Mouse (Mus musculus) lung, embryonic 15.5 days (tissue): ENCODE results near the gene Fabp7. TPM values are rescaled to one million over a fixed set of nuclear protein-coding genes. Genes with fewer than 3 reads are reported as not detected.

Experiments
- ATAC-seq: fragments of 200-750 bp; cut with Nextera tagmentation; 2 replicates; pipeline ENCODE4 v1.8.0; 2017; ENCODE audit warnings: moderate number of reproducible peaks, borderline replicate concordance; ENCODE audit not compliant: low FRiP score, low TSS enrichment; ENCODE audit errors: extremely low read depth
- H3K27ac ChIP-seq: fragments of 300-500 bp; sonication (generic); 2 replicates; pipeline ENCODE4 v1.5.1; 2015; ENCODE audit warnings: moderate library complexity, mild to moderate bottlenecking, inconsistent platforms
- H3K27me3 ChIP-seq: fragments of 300-500 bp; sonication (generic); 2 replicates; pipeline ENCODE4 v1.6.1; 2015; ENCODE audit warnings: inconsistent platforms
- H3K36me3 ChIP-seq: fragments of 300-500 bp; sonication (generic); 2 replicates; pipeline ENCODE4 v1.6.1; 2015; ENCODE audit warnings: inconsistent platforms
- H3K4me1 ChIP-seq: fragments of 300-500 bp; sonication (generic); 2 replicates; pipeline ENCODE4 v1.6.1; 2015; ENCODE audit warnings: inconsistent platforms
- H3K4me2 ChIP-seq: fragments of 300-500 bp; sonication (generic); 2 replicates; pipeline ENCODE4 v1.6.1; 2015; ENCODE audit warnings: inconsistent platforms, mild to moderate bottlenecking, moderate library complexity
- H3K4me3 ChIP-seq: fragments of 300-500 bp; sonication (generic); 2 replicates; pipeline ENCODE4 v1.5.1; 2015; ENCODE audit warnings: mild to moderate bottlenecking, inconsistent platforms
- H3K9ac ChIP-seq: fragments of 300-500 bp; sonication (generic); 2 replicates; pipeline ENCODE4 v1.6.1; 2015; ENCODE audit warnings: inconsistent platforms
- H3K9me3 ChIP-seq: fragments of 300-500 bp; sonication (generic); 2 replicates; pipeline ENCODE4 v1.6.1; 2016; ENCODE audit warnings: inconsistent platforms
- WGBS: fragments of 180-500 bp; shearing (Covaris S2); methylation state at CpG from one replicate; pipeline ENCODE4 v1.1.7; 2015; 5-methylcytosine and 5-hydroxymethylcytosine counted together
- polyA plus RNA-seq: library from polyadenylated mRNA; unstranded; fragments of >200 nt; fragmentation: Nextera tagmentation; extraction: Ambion mirVana; gene quantifications from 2 replicates; pipeline ENCODE4 v1.2.1, GENCODE M21; 2015

Gene Fabp7
- polyA plus RNA-seq, 1 experiment from 2014 or later: 13.9 TPM

GRCm38 (mm10) chr10:57763044-57763443 lies 21.6 kb upstream of the Fabp7 start:
- no peaks in the 10 kb centered on the region for H3K36me3 ChIP-seq
- no peaks in the 10 kb centered on the region for H3K9me3 ChIP-seq
- H3K4me2 ChIP-seq: no peak overlapping the region
- H3K27me3 ChIP-seq: no peaks in the 10 kb centered on the region
- no peak overlapping the region for H3K27ac ChIP-seq
- no peak overlapping the region for H3K9ac ChIP-seq
- no peak for ATAC-seq
- H3K4me3 ChIP-seq: no peak overlapping the region
- 10% methylated on average over 1 of the region's 1 CpGs for WGBS
- H3K4me1 ChIP-seq: no peaks in the 10 kb centered on the region

GRCm38 (mm10) chr10:57783289-57784130 lies 1.2 kb upstream of the Fabp7 start:
- Histone ChIP-seq H3K27me3 (no peaks in the 10 kb centered on the region), H3K9me3 (no peaks in the 10 kb centered on the region), H3K36me3 (no peaks in the 10 kb centered on the region), H3K4me1 (peaks cover 8% of the 10 kb centered on the region; the same call in 1 of the 2 replicates), H3K4me3 (no peak overlapping the region), H3K4me2 (no peak overlapping the region), H3K27ac (no peak overlapping the region), H3K9ac (no peak overlapping the region)
- WGBS: 47% methylated on average over 12 of the region's 13 CpGs
- ATAC-seq: no peak

GRCm38 (mm10) chr10:57784131-57784875 lies 378 bp upstream of the Fabp7 start:
- H3K9me3 ChIP-seq: no peaks in the 10 kb centered on the region
- H3K9ac ChIP-seq: no peak overlapping the region
- H3K4me1 ChIP-seq: peaks cover 8% of the 10 kb centered on the region; the same call in 1 of the 2 replicates
- no peaks in the 10 kb centered on the region for H3K36me3 ChIP-seq
- peak; percentile 72; the same call in 1 of the 2 replicates for ATAC-seq
- H3K27ac ChIP-seq: no peak overlapping the region
- 16% methylated on average over 7 of the region's 7 CpGs for WGBS
- peak overlapping the region; percentile 41 for H3K4me2 ChIP-seq
- no peaks in the 10 kb centered on the region for H3K27me3 ChIP-seq
- H3K4me3 ChIP-seq: no peak overlapping the region

- Histone ChIP-seq H3K27ac (no peak overlapping the region), H3K4me1 (peaks cover 8% of the 10 kb centered on the region; the same call in 1 of the 2 replicates)
- 59% methylated on average over 2 of the region's 2 CpGs for WGBS
These were observed 871 bp downstream of the Fabp7 start for GRCm38 (mm10) chr10:57785552-57785951.

GRCm38 (mm10) chr10:57792957-57793356 lies 8.3 kb downstream of the Fabp7 start:
- H3K4me3 ChIP-seq: no peak overlapping the region
- H3K9ac ChIP-seq: no peak overlapping the region
- no peak overlapping the region for H3K4me2 ChIP-seq
- H3K27me3 ChIP-seq: no peaks in the 10 kb centered on the region
- H3K9me3 ChIP-seq: no peaks in the 10 kb centered on the region
- ATAC-seq: no peak
- peaks cover 10% of the 10 kb centered on the region for H3K4me1 ChIP-seq
- H3K27ac ChIP-seq: no peak overlapping the region
- H3K36me3 ChIP-seq: no peaks in the 10 kb centered on the region
- WGBS: 96% methylated on average over 1 of the region's 1 CpGs

More at GRCm38 (mm10) chr10:57785552-57785951, 871 bp downstream of the Fabp7 start:
- no peak for ATAC-seq
- Histone ChIP-seq H3K4me2 (no peak overlapping the region), H3K36me3 (no peaks in the 10 kb centered on the region), H3K9me3 (no peaks in the 10 kb centered on the region), H3K4me3 (no peak overlapping the region), H3K27me3 (no peaks in the 10 kb centered on the region), H3K9ac (no peak overlapping the region)

- 65% methylated on average over 7 of the region's 7 CpGs for WGBS
- H3K4me3 ChIP-seq: peak within 1 kb of the TSS; percentile 52
- H3K9ac ChIP-seq: peak within 1 kb of the TSS; percentile 54
- ATAC-seq: no peak
- no peaks in the 10 kb centered on the region for H3K27me3 ChIP-seq
- peak within 1 kb of the TSS; percentile 5; the same call in 1 of the 2 replicates for H3K27ac ChIP-seq
- peaks cover 10% of the 10 kb centered on the region for H3K4me1 ChIP-seq
- H3K36me3 ChIP-seq: no peaks in the 10 kb centered on the region
- H3K4me2 ChIP-seq: peak within 1 kb of the TSS; percentile 88
- H3K9me3 ChIP-seq: no peaks in the 10 kb centered on the region
These were observed 9.3 kb downstream of the Fabp7 start, which contains the start of gene Smpdl3a for GRCm38 (mm10) chr10:57794018-57794417. Smpdl3a (plus strand) TSS chr10:57794335.

GRCm38 (mm10) chr10:57794491-57795461 lies 10.1 kb downstream of the Fabp7 start:
- WGBS: 2% methylated on average over 44 of the region's 44 CpGs

GRCm38 (mm10) chr10:57795542-57795941 lies 10.9 kb downstream of the Fabp7 start:
- Histone ChIP-seq H3K4me1 (peaks cover 10% of the 10 kb centered on the region), H3K9ac (peak overlapping the region; percentile 54; the same call in 1 of the 2 replicates), H3K27ac (0 out of 2 replicates have a peak overlapping the region, but pooled peaks have one; percentile 4), H3K4me3 (peak overlapping the region; percentile 52), H3K36me3 (no peaks in the 10 kb centered on the region), H3K27me3 (no peaks in the 10 kb centered on the region), H3K9me3 (no peaks in the 10 kb centered on the region), H3K4me2 (peak overlapping the region; percentile 88)
- ATAC-seq: no peak
- WGBS: 23% methylated on average over 4 of the region's 4 CpGs

More at GRCm38 (mm10) chr10:57794491-57795461, 10.1 kb downstream of the Fabp7 start:
- peak overlapping the region; percentile 54 for H3K9ac ChIP-seq
- no peaks in the 10 kb centered on the region for H3K36me3 ChIP-seq
- H3K4me2 ChIP-seq: peak overlapping the region; percentile 88
- H3K4me3 ChIP-seq: peak overlapping the region; percentile 52
- H3K27me3 ChIP-seq: no peaks in the 10 kb centered on the region
- no peaks in the 10 kb centered on the region for H3K9me3 ChIP-seq
- H3K4me1 ChIP-seq: peaks cover 10% of the 10 kb centered on the region
- H3K27ac ChIP-seq: peak overlapping the region; percentile 5; the same call in 1 of the 2 replicates
- peak; percentile 79 for ATAC-seq

GRCm38 (mm10) chr10:57796057-57796456 lies 11.4 kb downstream of the Fabp7 start:
- Histone ChIP-seq H3K27ac (0 out of 2 replicates have a peak overlapping the region, but pooled peaks have one; percentile 4), H3K4me2 (peak overlapping the region; percentile 88), H3K4me3 (no peak overlapping the region), H3K9me3 (no peaks in the 10 kb centered on the region), H3K9ac (no peak overlapping the region), H3K27me3 (no peaks in the 10 kb centered on the region), H3K4me1 (peaks cover 10% of the 10 kb centered on the region), H3K36me3 (no peaks in the 10 kb centered on the region)
- no peak for ATAC-seq
- WGBS: 38% methylated on average over 4 of the region's 4 CpGs

- ATAC-seq: no peak
- H3K9me3 ChIP-seq: no peaks in the 10 kb centered on the region
- 91% methylated on average over 1 of the region's 1 CpGs for WGBS
These were observed 14.8 kb downstream of the Fabp7 start for GRCm38 (mm10) chr10:57799486-57799885.

GRCm38 (mm10) chr10:57807754-57808153 lies 23.1 kb downstream of the Fabp7 start:
- Histone ChIP-seq H3K4me3 (no peak overlapping the region), H3K9ac (no peak overlapping the region), H3K36me3 (no peaks in the 10 kb centered on the region), H3K4me1 (no peaks in the 10 kb centered on the region), H3K27me3 (no peaks in the 10 kb centered on the region), H3K27ac (no peak overlapping the region), H3K4me2 (no peak overlapping the region), H3K9me3 (no peaks in the 10 kb centered on the region)
- 88% methylated on average over 6 of the region's 6 CpGs for WGBS
- ATAC-seq: no peak

More at GRCm38 (mm10) chr10:57799486-57799885, 14.8 kb downstream of the Fabp7 start:
- H3K4me3 ChIP-seq: no peak overlapping the region
- H3K9ac ChIP-seq: no peak overlapping the region
- no peak overlapping the region for H3K27ac ChIP-seq
- no peaks in the 10 kb centered on the region for H3K36me3 ChIP-seq
- H3K4me1 ChIP-seq: peaks cover 10% of the 10 kb centered on the region
- no peak overlapping the region for H3K4me2 ChIP-seq
- H3K27me3 ChIP-seq: no peaks in the 10 kb centered on the region
